Mouse (Mus musculus) forebrain, embryonic 11.5 days (tissue): ENCODE data around the gene Wrnip1. TPM values are rescaled to one million over a fixed set of nuclear protein-coding genes. Genes with fewer than 3 reads are reported as not detected.

Experiments
- ATAC-seq: fragments of 200-750 bp; cut with Nextera tagmentation; replicated peaks from 2 replicates; pipeline ENCODE4 v1.8.0; 2017; ENCODE audit warnings: moderate TSS enrichment; ENCODE audit not compliant: low FRiP score
- DNase-seq: peaks from one replicate; pipeline ENCODE4 v3.0.0-alpha.2; 2017; ENCODE audit warnings: low spot score
- H3K27ac ChIP-seq: fragments of 300-500 bp; sonication (generic); 2 replicates; pipeline ENCODE4 v1.5.1; 2014; ENCODE audit warnings: low read depth, low read length
- H3K27me3 ChIP-seq: fragments of 300-500 bp; sonication (generic); 2 replicates; pipeline ENCODE4 v1.6.1; 2014; ENCODE audit warnings: mild to moderate bottlenecking, low read length, mixed read lengths; ENCODE audit not compliant: control insufficient read depth, insufficient read depth
- H3K36me3 ChIP-seq: fragments of 300-500 bp; sonication (generic); 2 replicates; pipeline ENCODE4 v1.6.1; 2014; ENCODE audit warnings: mild to moderate bottlenecking, low read length, moderate library complexity, mixed read lengths; ENCODE audit not compliant: control insufficient read depth, insufficient read depth
- H3K4me1 ChIP-seq: fragments of 300-500 bp; sonication (generic); replicated peaks from 2 replicates; pipeline ENCODE4 v1.6.1; 2014; ENCODE audit warnings: low read length, mixed read lengths; ENCODE audit not compliant: control insufficient read depth, insufficient read depth
- H3K4me2 ChIP-seq: fragments of 300-500 bp; sonication (generic); 2 replicates; pipeline ENCODE4 v1.6.1; 2014; ENCODE audit warnings: low read depth, mild to moderate bottlenecking, low read length, moderate library complexity, mixed read lengths; ENCODE audit not compliant: severe bottlenecking
- H3K4me3 ChIP-seq: fragments of 300-500 bp; sonication (generic); 2 replicates; pipeline ENCODE4 v1.5.1; 2014; ENCODE audit warnings: low read depth, low read length
- H3K9ac ChIP-seq: fragments of 300-500 bp; sonication (generic); 2 replicates; pipeline ENCODE4 v1.6.1; 2014; ENCODE audit warnings: low read length
- H3K9me3 ChIP-seq: fragments of 300-500 bp; sonication (generic); 2 replicates; pipeline ENCODE4 v1.6.1; 2016; ENCODE audit warnings: low read length, mixed read lengths; ENCODE audit not compliant: control insufficient read depth
- WGBS: fragments of 180-500 bp; shearing (Covaris S2); extraction: QIAGEN DNeasy Blood & Tissue Kit; methylation state at CpG from one replicate; pipeline ENCODE4 v1.1.7; 2014; 5-methylcytosine and 5-hydroxymethylcytosine counted together
- polyA plus RNA-seq: library from polyadenylated mRNA; unstranded; fragments of >200 nt; fragmentation: Nextera tagmentation; extraction: Ambion mirVana; gene quantifications from 2 replicates; pipeline ENCODE4 v1.2.1, GENCODE M21; 2014

The Wrnip1 gene
- polyA plus RNA-seq, 1 experiment from 2014 or later = 22.1 TPM

GRCm38 (mm10) chr13:32821671-32822070, 19.8 kb downstream of the Wrnip1 start:
- H3K4me3 ChIP-seq = no peak overlapping the region
- no peak for DNase-seq
- no peak for ATAC-seq
- H3K4me2 ChIP-seq = no peak overlapping the region
- H3K9me3 ChIP-seq = no peaks in the 10 kb centered on the region
- H3K9ac ChIP-seq = no peak overlapping the region
- no peaks in the 10 kb centered on the region; the same call in 1 of the 2 replicates for H3K36me3 ChIP-seq
- H3K27ac ChIP-seq = no peak overlapping the region
- H3K4me1 ChIP-seq = no peaks in the 10 kb centered on the region
- 98% methylated on average over 4 of the region's 4 CpGs for WGBS
- no peaks in the 10 kb centered on the region for H3K27me3 ChIP-seq

- 90% methylated on average over 6 of the region's 6 CpGs for WGBS
- ATAC-seq = no peak
Measured at GRCm38 (mm10) chr13:32823126-32823525, 21.3 kb downstream of the Wrnip1 start.

GRCm38 (mm10) chr13:32824377-32825330, 22.8 kb downstream of the Wrnip1 start:
- Histone ChIP-seq H3K4me2 (no peak overlapping the region), H3K27me3 (no peaks in the 10 kb centered on the region), H3K9ac (no peak overlapping the region), H3K4me3 (no peak overlapping the region), H3K36me3 (no peaks in the 10 kb centered on the region; the same call in 1 of the 2 replicates), H3K9me3 (no peaks in the 10 kb centered on the region), H3K4me1 (no peaks in the 10 kb centered on the region), H3K27ac (no peak overlapping the region)
- DNase-seq (no peak), ATAC-seq (no peak)
- 74% methylated on average over 6 of the region's 6 CpGs for WGBS

More at GRCm38 (mm10) chr13:32823126-32823525, 21.3 kb downstream of the Wrnip1 start:
- Histone ChIP-seq H3K4me1 (no peaks in the 10 kb centered on the region), H3K9ac (no peak overlapping the region), H3K4me2 (no peak overlapping the region), H3K9me3 (no peaks in the 10 kb centered on the region), H3K27ac (no peak overlapping the region), H3K36me3 (no peaks in the 10 kb centered on the region; the same call in 1 of the 2 replicates), H3K4me3 (no peak overlapping the region), H3K27me3 (no peaks in the 10 kb centered on the region)
- no peak for DNase-seq

- Histone ChIP-seq H3K27ac (no peak overlapping the region), H3K4me2 (no peak overlapping the region), H3K36me3 (no peaks in the 10 kb centered on the region; the same call in 1 of the 2 replicates), H3K4me3 (no peak overlapping the region), H3K4me1 (no peaks in the 10 kb centered on the region), H3K9me3 (no peaks in the 10 kb centered on the region), H3K9ac (no peak overlapping the region), H3K27me3 (no peaks in the 10 kb centered on the region)
- ATAC-seq = no peak
- DNase-seq = no peak
- WGBS = 90% methylated on average over 8 of the region's 8 CpGs
Measured at GRCm38 (mm10) chr13:32825546-32825945, 23.7 kb downstream of the Wrnip1 start.

- no peaks in the 10 kb centered on the region for H3K9me3 ChIP-seq
- H3K9ac ChIP-seq = no peak overlapping the region
- no peaks in the 10 kb centered on the region for H3K4me1 ChIP-seq
- 81% methylated on average over 3 of the region's 3 CpGs for WGBS
- H3K4me2 ChIP-seq = no peak overlapping the region
- H3K27me3 ChIP-seq = no peaks in the 10 kb centered on the region
- H3K36me3 ChIP-seq = no peaks in the 10 kb centered on the region
- DNase-seq (no peak), ATAC-seq (no peak)
- H3K27ac ChIP-seq = no peak overlapping the region
- H3K4me3 ChIP-seq = no peak overlapping the region
Measured at GRCm38 (mm10) chr13:32827111-32827822, 25.4 kb downstream of the Wrnip1 start.

GRCm38 (mm10) chr13:32827951-32828350, 26.1 kb downstream of the Wrnip1 start:
- no peaks in the 10 kb centered on the region for H3K4me1 ChIP-seq
- WGBS = 66% methylated on average over 4 of the region's 4 CpGs
- H3K27ac ChIP-seq = no peak overlapping the region
- H3K27me3 ChIP-seq = no peaks in the 10 kb centered on the region
- peak; percentile 65; the same call in 1 of the 2 replicates for ATAC-seq
- H3K4me2 ChIP-seq = no peak overlapping the region
- peak; percentile 65 for DNase-seq
- H3K4me3 ChIP-seq = no peak overlapping the region
- H3K9ac ChIP-seq = no peak overlapping the region
- H3K36me3 ChIP-seq = no peaks in the 10 kb centered on the region
- H3K9me3 ChIP-seq = no peaks in the 10 kb centered on the region

GRCm38 (mm10) chr13:32828886-32829285, 27.0 kb downstream of the Wrnip1 start:
- WGBS = 92% methylated on average over 4 of the region's 4 CpGs
- DNase-seq = no peak

GRCm38 (mm10) chr13:32831505-32832273, 29.9 kb downstream of the Wrnip1 start:
- Histone ChIP-seq H3K4me2 (no peak overlapping the region), H3K36me3 (no peaks in the 10 kb centered on the region), H3K9ac (no peak overlapping the region), H3K4me1 (no peaks in the 10 kb centered on the region), H3K27ac (no peak overlapping the region), H3K9me3 (no peaks in the 10 kb centered on the region), H3K4me3 (no peak overlapping the region), H3K27me3 (no peaks in the 10 kb centered on the region)
- no peak for ATAC-seq
- WGBS = 80% methylated on average over 3 of the region's 3 CpGs
- DNase-seq = no peak

More at GRCm38 (mm10) chr13:32828886-32829285, 27.0 kb downstream of the Wrnip1 start:
- Histone ChIP-seq H3K27ac (no peak overlapping the region), H3K4me2 (no peak overlapping the region), H3K4me3 (no peak overlapping the region), H3K27me3 (no peaks in the 10 kb centered on the region), H3K4me1 (no peaks in the 10 kb centered on the region), H3K36me3 (no peaks in the 10 kb centered on the region), H3K9me3 (no peaks in the 10 kb centered on the region), H3K9ac (no peak overlapping the region)
- no peak for ATAC-seq
